Mouse (Mus musculus): ENCODE data around the gene Klhl5. TPM values are rescaled to one million over a fixed set of nuclear protein-coding genes. Genes with fewer than 3 reads are reported as not detected.
"Not testable (repeated sequence)": the region's sequence is repeated elsewhere in the genome, so short reads cannot be mapped to it uniquely, and the experiment has no call there.

Gene Klhl5
- polyA plus RNA-seq, 1 experiment from 2014 or later, result 13.0 TPM

DNA sequence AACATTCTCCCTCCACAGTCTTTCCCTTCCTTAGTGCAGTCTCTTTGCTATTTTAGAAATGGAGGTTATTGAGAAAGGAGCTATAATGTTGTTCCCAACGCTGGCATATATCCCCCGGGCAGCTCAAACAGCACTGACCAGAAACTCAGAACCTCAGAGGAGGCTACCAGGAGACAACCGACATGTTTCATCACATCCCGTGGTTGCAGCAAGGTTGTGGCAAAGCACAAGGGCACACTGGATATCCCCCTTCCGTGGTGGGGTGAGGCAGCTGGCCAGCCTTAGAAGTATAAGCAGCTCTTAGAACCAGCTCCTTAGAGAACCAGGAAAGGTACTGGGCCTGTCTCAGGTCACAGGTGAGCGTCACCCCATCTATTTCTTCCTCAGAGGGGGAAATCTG, 5.7 kb upstream of the Klhl5 start:
- H3K9me3 ChIP-seq, result no peaks in the 10 kb centered on the region
- peaks cover 14% of the 10 kb centered on the region for H3K4me1 ChIP-seq
- 80% methylated on average over 6 of the region's 6 CpGs for WGBS
- no peak overlapping the region for H3K4me3 ChIP-seq
- H3K27ac ChIP-seq, result peak overlapping the region; percentile 67; the same call in 1 of the 2 replicates
- DNase-seq (ENCODE audit: low spot score), result no peak
- no peaks in the 10 kb centered on the region for H3K27me3 ChIP-seq (ENCODE audit: insufficient read depth, poor library complexity, severe bottlenecking)
- no peaks in the 10 kb centered on the region for H3K36me3 ChIP-seq

DNA sequence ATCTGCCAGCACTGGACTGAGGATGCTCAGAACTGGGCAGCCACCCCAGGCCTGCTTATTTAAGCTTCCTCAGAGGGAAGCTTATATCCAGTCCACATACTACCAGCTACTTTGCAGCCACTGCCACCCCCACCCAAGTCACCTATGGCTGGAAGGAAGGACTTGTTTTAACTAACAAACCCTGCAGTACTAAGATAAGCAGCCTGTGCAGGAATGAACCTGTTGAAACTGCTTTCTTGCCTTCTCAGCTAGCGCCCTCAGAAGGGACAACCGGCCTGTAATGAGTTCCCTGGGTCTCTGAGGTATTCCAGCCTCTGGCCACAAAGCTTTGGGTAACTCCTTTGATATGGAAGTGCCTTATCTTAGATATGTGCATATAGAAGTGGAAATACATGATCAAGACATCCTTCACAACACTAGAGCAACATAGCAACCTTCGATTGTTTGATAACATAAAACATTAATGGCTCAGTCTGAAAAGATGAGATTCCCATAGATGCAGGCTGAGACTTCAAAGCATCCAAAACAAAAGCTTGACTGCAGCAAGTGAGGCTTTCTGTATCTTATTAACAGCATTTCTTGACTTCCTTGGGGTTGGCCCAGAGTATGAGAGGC, 5.2 kb upstream of the Klhl5 start:
- WGBS, result 60% methylated on average over 3 of the region's 3 CpGs
- Histone ChIP-seq H3K36me3 (no peaks in the 10 kb centered on the region), H3K27ac (peak overlapping the region; percentile 67), H3K4me3 (no peak overlapping the region), H3K4me1 (peaks cover 16% of the 10 kb centered on the region), H3K27me3 (ENCODE audit: insufficient read depth, poor library complexity, severe bottlenecking) (no peaks in the 10 kb centered on the region), H3K9me3 (no peaks in the 10 kb centered on the region)
- no peak for DNase-seq (ENCODE audit: low spot score)

DNA sequence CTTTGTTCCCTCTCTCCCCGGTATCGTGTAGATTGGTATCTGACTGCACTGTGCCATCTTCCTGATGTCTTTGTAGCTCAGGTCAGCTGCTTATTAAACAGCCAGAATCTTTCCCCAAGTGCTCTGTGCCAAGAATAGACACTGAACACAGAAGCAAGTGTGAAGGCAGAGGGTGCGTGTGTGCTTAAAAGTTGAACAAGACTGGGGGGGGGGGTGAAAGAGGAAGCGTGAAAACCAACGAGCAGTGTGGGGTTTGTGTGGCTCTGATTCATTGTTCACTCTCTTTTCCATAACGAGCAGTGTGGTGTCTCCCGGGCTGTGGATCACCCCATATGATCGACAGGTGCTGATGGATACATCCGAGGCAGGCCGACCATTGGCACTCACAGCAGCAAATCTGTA, 4.7 kb upstream of the Klhl5 start:
- 44% methylated on average over 10 of the region's 10 CpGs for WGBS
- Histone ChIP-seq H3K9me3 (no peaks in the 10 kb centered on the region), H3K27ac (peak overlapping the region; percentile 67), H3K36me3 (no peaks in the 10 kb centered on the region), H3K4me1 (peaks cover 19% of the 10 kb centered on the region), H3K4me3 (no peak overlapping the region), H3K27me3 (ENCODE audit: insufficient read depth, poor library complexity, severe bottlenecking) (no peaks in the 10 kb centered on the region)
- no peak for DNase-seq (ENCODE audit: low spot score)

DNA sequence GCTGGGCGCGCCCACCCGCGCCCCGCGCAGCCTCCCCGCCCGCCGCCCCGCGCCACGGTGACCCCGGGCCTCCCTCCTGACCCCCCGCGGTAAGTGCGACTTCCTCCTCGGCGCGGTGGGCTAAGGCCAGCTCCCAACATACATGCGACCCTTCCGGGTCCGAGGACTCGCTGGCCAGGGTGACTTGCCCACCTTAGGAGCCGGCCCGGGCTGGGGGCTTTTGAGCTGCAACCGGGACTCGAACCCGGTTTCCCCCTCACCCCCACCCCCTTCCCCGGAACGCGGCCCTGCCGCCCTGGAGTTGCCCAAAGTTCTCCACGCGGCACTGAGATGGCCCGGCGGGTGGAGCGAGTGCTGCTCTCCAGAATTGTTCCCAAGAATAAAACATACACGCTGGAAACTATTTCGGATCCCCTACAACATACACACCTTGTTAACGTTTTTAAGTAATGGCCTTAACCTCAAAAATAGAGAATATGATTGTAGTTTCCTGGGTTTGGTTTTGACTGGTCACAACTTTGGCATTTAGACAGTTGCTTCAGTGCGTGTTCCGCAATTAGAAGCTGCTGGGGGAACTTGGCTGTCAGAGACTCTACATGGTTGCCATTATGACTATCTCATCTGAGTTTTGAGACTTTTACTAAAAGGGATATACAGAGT, 564 bp downstream of the Klhl5 start:
- 2% methylated on average over 40 of the region's 42 CpGs for WGBS
- Histone ChIP-seq H3K4me1 (peaks cover 25% of the 10 kb centered on the region), H3K4me3 (peak overlapping the region; percentile 92), H3K27me3 (ENCODE audit: insufficient read depth, poor library complexity, severe bottlenecking) (no peaks in the 10 kb centered on the region), H3K36me3 (no peaks in the 10 kb centered on the region), H3K9me3 (no peaks in the 10 kb centered on the region), H3K27ac (peak overlapping the region; percentile 95)
- no peak for DNase-seq (ENCODE audit: low spot score)

DNA sequence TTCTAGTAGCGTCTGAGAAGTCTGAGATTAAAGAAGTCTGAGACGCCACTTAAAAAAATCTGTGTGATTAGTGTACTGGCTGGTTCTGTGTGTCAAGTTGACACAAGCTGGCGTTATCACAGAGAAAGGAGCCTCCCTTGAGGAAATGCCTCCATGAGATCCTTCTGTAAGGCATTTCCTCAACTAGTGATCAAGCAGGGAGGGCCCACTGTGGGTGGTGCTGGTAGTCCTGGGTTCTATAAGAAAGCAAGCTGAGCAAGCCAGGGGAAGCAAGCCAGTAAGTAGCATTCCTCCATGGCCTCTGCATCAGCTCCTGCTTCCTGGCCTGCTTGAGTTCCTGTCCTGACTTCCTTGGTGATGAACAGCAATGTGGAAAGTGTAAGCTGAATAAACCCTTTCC, 4.9 kb downstream of the Klhl5 start:
- not testable (repeated sequence) for H3K9me3 ChIP-seq; H3K27ac ChIP-seq; H3K27me3 ChIP-seq (ENCODE audit: insufficient read depth, poor library complexity, severe bottlenecking); DNase-seq (ENCODE audit: low spot score); H3K4me3 ChIP-seq
- Histone ChIP-seq H3K4me1 (peaks cover 27% of the 10 kb centered on the region), H3K36me3 (peaks cover 11% of the 10 kb centered on the region)
- WGBS, result 16% methylated on average over 3 of the region's 3 CpGs

DNA sequence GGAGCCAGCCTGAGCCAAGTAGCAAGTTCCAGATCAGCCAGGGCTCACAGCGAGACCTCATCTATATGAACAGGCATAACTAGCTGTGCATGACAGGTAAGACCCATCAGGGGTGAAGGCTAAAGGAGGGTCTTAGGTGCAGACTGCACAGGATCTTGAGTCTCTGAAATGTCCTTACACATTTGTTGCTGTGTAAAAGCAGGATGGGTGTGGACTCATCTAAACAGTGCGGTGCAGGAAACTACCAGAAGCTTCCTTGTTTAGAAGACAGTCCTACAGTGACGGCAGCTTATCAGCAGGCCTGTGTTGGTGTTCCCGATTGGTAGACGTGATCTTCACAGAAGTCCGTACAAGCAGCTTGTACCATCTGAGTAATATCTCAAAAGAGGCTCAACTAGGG, 6.0 kb downstream of the Klhl5 start:
- H3K9me3 ChIP-seq, result no peaks in the 10 kb centered on the region

DNA sequence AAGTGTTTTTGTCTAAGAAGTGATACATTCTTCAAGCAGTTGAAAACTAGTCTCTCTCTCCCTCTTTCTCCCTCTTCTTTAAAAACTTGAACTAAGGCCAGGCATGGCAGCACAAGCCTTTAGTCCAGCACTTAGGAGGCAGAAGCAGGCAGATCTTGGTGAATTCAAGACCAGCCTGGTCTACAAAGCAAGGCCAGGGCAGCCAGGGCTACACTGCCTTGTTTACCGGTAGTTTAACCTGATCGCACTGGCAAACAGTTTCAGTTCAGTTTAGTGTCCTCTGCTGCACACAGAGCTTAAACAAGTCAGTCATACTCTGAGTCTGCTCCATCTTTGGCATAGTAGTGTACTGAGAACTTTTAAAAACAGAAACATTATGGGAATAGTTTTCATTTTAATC, 9.4 kb downstream of the Klhl5 start:
- no peaks in the 10 kb centered on the region for H3K27me3 ChIP-seq (ENCODE audit: insufficient read depth, poor library complexity, severe bottlenecking)
- 96% methylated on average over 2 of the region's 2 CpGs for WGBS
- DNase-seq (ENCODE audit: low spot score), result no peak
- peaks cover 18% of the 10 kb centered on the region for H3K36me3 ChIP-seq
- no peak overlapping the region for H3K4me3 ChIP-seq
- no peak overlapping the region for H3K27ac ChIP-seq
- H3K9me3 ChIP-seq, result no peaks in the 10 kb centered on the region
- peaks cover 13% of the 10 kb centered on the region; the same call in 1 of the 2 replicates for H3K4me1 ChIP-seq

More for the DNA sequence above, 6.0 kb downstream of the Klhl5 start:
- H3K27ac ChIP-seq, result no peak overlapping the region
- H3K36me3 ChIP-seq, result peaks cover 11% of the 10 kb centered on the region
- DNase-seq (ENCODE audit: low spot score), result no peak
- no peaks in the 10 kb centered on the region for H3K27me3 ChIP-seq (ENCODE audit: insufficient read depth, poor library complexity, severe bottlenecking)
- WGBS, result 61% methylated on average over 6 of the region's 6 CpGs
- H3K4me1 ChIP-seq, result peaks cover 25% of the 10 kb centered on the region
- no peak overlapping the region for H3K4me3 ChIP-seq

DNA sequence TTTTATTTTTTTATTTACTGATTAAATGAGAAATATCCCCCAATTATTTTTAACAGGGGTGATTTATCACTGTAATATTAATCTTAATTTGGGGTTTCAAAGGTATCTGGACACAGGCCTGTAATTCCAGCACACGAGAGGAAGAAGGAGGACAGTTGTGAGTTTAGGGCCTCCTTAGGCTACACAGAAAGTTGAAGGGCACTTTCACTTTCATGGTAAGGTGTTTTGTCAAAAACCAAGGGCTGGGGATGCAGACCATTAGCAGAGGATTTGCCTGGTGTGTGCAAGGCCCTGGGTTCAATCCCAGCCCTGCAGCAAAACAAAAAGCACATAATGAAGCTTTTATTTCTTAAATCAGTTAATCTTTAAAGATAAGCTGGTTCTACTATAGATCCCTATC, 12.2 kb downstream of the Klhl5 start:
- 80% methylated on average over 1 of the region's 1 CpGs for WGBS
- no peaks in the 10 kb centered on the region for H3K9me3 ChIP-seq
- H3K36me3 ChIP-seq, result peaks cover 18% of the 10 kb centered on the region
- no peaks in the 10 kb centered on the region for H3K4me1 ChIP-seq
- H3K4me3 ChIP-seq, result no peak overlapping the region
- DNase-seq (ENCODE audit: low spot score), result no peak
- H3K27ac ChIP-seq, result no peak overlapping the region
- H3K27me3 ChIP-seq (ENCODE audit: insufficient read depth, poor library complexity, severe bottlenecking), result no peaks in the 10 kb centered on the region

DNA sequence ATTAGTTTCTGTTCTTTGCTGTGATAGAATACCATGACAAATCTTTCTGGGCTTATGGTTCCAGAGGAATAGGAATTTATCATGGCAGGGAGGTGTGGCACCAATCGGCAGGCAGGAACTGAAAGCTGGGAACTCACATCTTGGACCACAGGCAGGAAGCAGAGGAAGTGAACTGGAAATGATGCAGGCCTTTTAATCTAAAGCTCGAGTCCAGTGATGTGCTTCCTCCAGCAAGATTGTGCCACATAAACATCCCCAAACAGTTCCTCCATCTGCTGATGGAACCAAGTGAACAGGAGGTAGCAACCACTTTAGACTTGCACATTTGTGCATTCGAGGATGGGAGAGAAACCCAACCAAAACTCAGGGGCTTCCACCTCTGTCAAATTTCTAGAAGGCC, 12.6 kb downstream of the Klhl5 start:
- 56% methylated on average over 3 of the region's 3 CpGs for WGBS
- DNase-seq (ENCODE audit: low spot score), result no peak
- H3K4me3 ChIP-seq, result no peak overlapping the region
- peaks cover 18% of the 10 kb centered on the region for H3K36me3 ChIP-seq
- H3K4me1 ChIP-seq, result no peaks in the 10 kb centered on the region
- H3K9me3 ChIP-seq, result no peaks in the 10 kb centered on the region
- H3K27me3 ChIP-seq (ENCODE audit: insufficient read depth, poor library complexity, severe bottlenecking), result no peaks in the 10 kb centered on the region
- no peak overlapping the region for H3K27ac ChIP-seq

DNA sequence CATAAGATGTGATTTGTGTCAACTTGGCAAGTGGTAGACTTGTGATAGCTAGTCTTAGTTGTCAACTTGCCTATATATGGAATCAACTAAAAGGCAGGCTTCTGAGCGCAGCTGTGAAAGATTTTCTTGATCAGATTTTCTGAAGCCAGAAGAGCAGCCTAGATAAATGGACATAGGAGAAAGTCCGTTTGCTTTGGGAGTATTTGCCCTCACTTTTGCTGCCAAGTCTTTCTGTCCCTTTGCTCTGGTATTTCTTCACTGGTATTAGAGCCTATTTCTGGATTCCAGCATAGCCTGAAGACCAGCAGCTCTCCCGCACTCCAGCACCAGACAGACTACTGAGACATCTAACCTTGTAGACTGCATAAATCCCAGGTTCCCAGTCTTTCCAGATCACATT, 15.3 kb downstream of the Klhl5 start:
- DNase-seq (ENCODE audit: low spot score), result no peak
- no peaks in the 10 kb centered on the region for H3K9me3 ChIP-seq
- H3K27ac ChIP-seq, result no peak overlapping the region
- H3K4me1 ChIP-seq, result no peaks in the 10 kb centered on the region
- no peaks in the 10 kb centered on the region for H3K27me3 ChIP-seq (ENCODE audit: insufficient read depth, poor library complexity, severe bottlenecking)
- no peak overlapping the region for H3K4me3 ChIP-seq
- WGBS, result 73% methylated on average over 3 of the region's 3 CpGs
- 0 out of 2 replicates have a peak, but pooled peaks cover 7% of the 10 kb centered on the region for H3K36me3 ChIP-seq

DNA sequence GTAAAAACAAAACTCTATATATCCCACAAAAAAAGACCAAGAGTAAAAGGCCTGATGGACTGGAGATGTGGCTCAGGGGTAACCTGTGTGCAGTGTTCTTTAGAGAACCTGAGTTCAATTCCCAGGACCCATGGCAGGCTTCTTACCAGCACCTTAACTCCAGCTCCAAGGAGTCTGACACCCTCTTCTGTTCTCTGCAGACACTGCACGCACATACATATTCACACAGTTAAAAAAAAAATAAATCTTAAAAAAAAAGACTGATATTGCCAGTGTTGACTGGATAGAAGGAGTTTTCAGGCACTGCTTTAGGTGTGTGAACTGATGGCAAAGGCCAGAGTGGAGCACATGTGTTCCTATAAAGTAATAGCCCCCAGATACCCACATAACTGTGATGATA, 18.8 kb downstream of the Klhl5 start:
- Histone ChIP-seq H3K27me3 (ENCODE audit: insufficient read depth, poor library complexity, severe bottlenecking) (no peaks in the 10 kb centered on the region), H3K4me3 (no peak overlapping the region), H3K9me3 (no peaks in the 10 kb centered on the region), H3K36me3 (0 out of 2 replicates have a peak, but pooled peaks cover 2% of the 10 kb centered on the region), H3K4me1 (no peaks in the 10 kb centered on the region; the same call in 1 of the 2 replicates), H3K27ac (no peak overlapping the region)
- 87% methylated on average over 1 of the region's 1 CpGs for WGBS
- no peak for DNase-seq (ENCODE audit: low spot score)

DNA sequence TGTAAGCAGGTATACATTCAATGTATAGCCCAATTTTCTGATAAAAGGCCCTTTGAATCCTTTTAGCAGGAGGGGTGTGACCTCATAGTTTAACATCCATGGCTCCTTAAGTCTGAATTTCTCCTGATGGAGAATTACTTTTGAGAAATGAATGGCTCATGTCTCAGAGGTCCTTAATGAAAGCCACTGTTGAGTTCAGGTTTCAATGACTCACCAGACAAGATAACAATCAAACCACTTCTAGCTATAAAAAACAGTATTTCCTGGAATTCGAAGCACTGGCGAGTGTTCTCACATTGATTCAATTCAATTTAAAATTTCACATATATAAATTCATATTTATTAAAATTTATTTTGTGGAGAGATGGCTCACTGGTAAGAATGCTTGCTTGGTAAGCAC, 21.1 kb downstream of the Klhl5 start:
- 70% methylated on average over 2 of the region's 2 CpGs for WGBS
- Histone ChIP-seq H3K4me3 (no peak overlapping the region), H3K9me3 (no peaks in the 10 kb centered on the region), H3K27ac (no peak overlapping the region), H3K4me1 (no peaks in the 10 kb centered on the region; the same call in 1 of the 2 replicates), H3K27me3 (ENCODE audit: insufficient read depth, poor library complexity, severe bottlenecking) (no peaks in the 10 kb centered on the region), H3K36me3 (no peaks in the 10 kb centered on the region)
- DNase-seq (ENCODE audit: low spot score), result no peak

DNA sequence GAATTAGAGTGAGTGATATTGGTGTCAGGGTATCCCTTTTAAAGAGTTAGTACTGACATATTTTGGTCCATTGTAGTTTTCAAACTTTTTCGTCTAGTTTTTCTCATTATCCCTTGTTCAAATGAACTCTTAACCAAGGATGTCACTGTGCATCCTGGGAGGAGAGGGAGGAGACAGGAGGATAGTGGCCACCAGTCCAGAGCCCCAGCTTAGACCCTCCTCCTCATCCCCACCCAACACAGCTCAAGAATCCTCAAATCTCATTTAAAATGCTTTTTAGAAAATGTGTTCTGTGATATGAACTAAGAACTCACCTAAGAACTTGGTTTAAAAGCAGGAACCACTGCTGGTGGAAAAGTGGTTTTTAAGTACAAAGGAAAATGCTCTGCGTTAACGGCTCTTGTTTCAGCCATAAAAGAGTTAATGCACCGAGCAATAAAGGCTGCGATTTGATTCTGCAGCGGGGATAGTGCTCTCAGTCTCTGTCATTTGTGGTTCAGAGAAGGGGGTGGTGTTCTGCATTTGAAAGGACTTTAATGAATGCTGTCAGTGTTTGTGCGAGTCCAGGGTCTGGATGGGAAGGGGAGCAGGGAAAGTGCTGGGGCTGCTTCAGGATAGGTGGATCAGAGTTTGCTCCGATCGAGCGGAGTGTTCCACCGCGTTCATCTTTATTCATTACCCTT, 23.3 kb downstream of the Klhl5 start:
- Histone ChIP-seq H3K4me3 (peak overlapping the region; percentile 51), H3K27me3 (ENCODE audit: insufficient read depth, poor library complexity, severe bottlenecking) (no peaks in the 10 kb centered on the region), H3K36me3 (no peaks in the 10 kb centered on the region), H3K27ac (no peak overlapping the region), H3K9me3 (no peaks in the 10 kb centered on the region), H3K4me1 (no peaks in the 10 kb centered on the region; the same call in 1 of the 2 replicates)
- WGBS, result 10% methylated on average over 12 of the region's 12 CpGs
- DNase-seq (ENCODE audit: low spot score), result no peak
